Mouse (Mus musculus) heart, embryonic 15.5 days (tissue): ENCODE data around the gene Sde2. TPM values are rescaled to one million over a fixed set of nuclear protein-coding genes. Genes with fewer than 3 reads are reported as not detected.
"Not testable (repeated sequence)": the region's sequence is repeated elsewhere in the genome, so short reads cannot be mapped to it uniquely, and the experiment has no call there.

ENCODE experiments used
- ATAC-seq: fragments of 200-750 bp; cut with Nextera tagmentation; replicated peaks from 2 replicates; pipeline ENCODE4 v1.8.0; 2017; ENCODE audit warnings: low read depth, moderate TSS enrichment; ENCODE audit not compliant: insufficient number of reproducible peaks, insufficient read depth, low FRiP score
- H3K27ac ChIP-seq: fragments of 300-500 bp; sonication (generic); 2 replicates; pipeline ENCODE4 v1.5.1; 2015; ENCODE audit warnings: mild to moderate bottlenecking, inconsistent platforms
- H3K27me3 ChIP-seq: fragments of 300-500 bp; sonication (generic); 2 replicates; pipeline ENCODE4 v1.6.1; 2015; ENCODE audit warnings: inconsistent platforms
- H3K36me3 ChIP-seq: fragments of 300-500 bp; sonication (generic); 2 replicates; pipeline ENCODE4 v1.6.1; 2015; ENCODE audit warnings: mild to moderate bottlenecking, inconsistent platforms
- H3K4me1 ChIP-seq: fragments of 300-500 bp; sonication (generic); replicated peaks from 2 replicates; pipeline ENCODE4 v1.6.1; 2015; ENCODE audit warnings: inconsistent platforms
- H3K4me2 ChIP-seq: fragments of 300-500 bp; sonication (generic); 2 replicates; pipeline ENCODE4 v1.6.1; 2015; ENCODE audit warnings: inconsistent platforms, mild to moderate bottlenecking, moderate library complexity
- H3K4me3 ChIP-seq: fragments of 300-500 bp; sonication (generic); 2 replicates; pipeline ENCODE4 v1.5.1; 2015; ENCODE audit warnings: mild to moderate bottlenecking, inconsistent platforms
- H3K9ac ChIP-seq: fragments of 300-500 bp; sonication (generic); 2 replicates; pipeline ENCODE4 v1.6.1; 2015; ENCODE audit warnings: mild to moderate bottlenecking, inconsistent platforms
- H3K9me3 ChIP-seq: fragments of 300-500 bp; sonication (generic); replicated peaks from 2 replicates; pipeline ENCODE4 v1.6.1; 2016; ENCODE audit warnings: inconsistent platforms
- WGBS: fragments of 180-500 bp; shearing (Covaris S2); methylation state at CpG from one replicate; pipeline ENCODE4 v1.1.7; 2015; ENCODE audit warnings: mixed read lengths; 5-methylcytosine and 5-hydroxymethylcytosine counted together
- polyA plus RNA-seq: library from polyadenylated mRNA; unstranded; fragments of >200 nt; fragmentation: Nextera tagmentation; extraction: Ambion mirVana; gene quantifications from 2 replicates; pipeline ENCODE4 v1.2.1, GENCODE M21; 2015

The Sde2 gene
- polyA plus RNA-seq, 1 experiment from 2014 or later, result 20.8 TPM

- 44% methylated on average over 6 of the region's 6 CpGs for WGBS
Measured at GRCm38 (mm10) chr1:180889841-180890240, 38.9 kb downstream of the Sde2 start.

GRCm38 (mm10) chr1:180892808-180893207, 41.9 kb downstream of the Sde2 start, which contains the start of gene Lefty2:
Gene Lefty2, plus strand, starts transcription at chr1:180893108.
- no peak for ATAC-seq
- H3K36me3 ChIP-seq, result no peaks in the 10 kb centered on the region
- WGBS, result 43% methylated on average over 10 of the region's 10 CpGs
- no peak within 1 kb of the TSS for H3K4me2 ChIP-seq
- no peak within 1 kb of the TSS for H3K27ac ChIP-seq
- no peak within 1 kb of the TSS for H3K4me3 ChIP-seq
- peaks cover 36% of the 10 kb centered on the region for H3K27me3 ChIP-seq
- H3K4me1 ChIP-seq, result peaks cover 14% of the 10 kb centered on the region
- no peaks in the 10 kb centered on the region for H3K9me3 ChIP-seq
- H3K9ac ChIP-seq, result no peak within 1 kb of the TSS

More at GRCm38 (mm10) chr1:180889841-180890240, 38.9 kb downstream of the Sde2 start:
- Histone ChIP-seq H3K9me3 (no peaks in the 10 kb centered on the region), H3K9ac (no peak overlapping the region), H3K4me2 (no peak overlapping the region), H3K4me3 (no peak overlapping the region), H3K27ac (no peak overlapping the region), H3K4me1 (peaks cover 14% of the 10 kb centered on the region), H3K36me3 (no peaks in the 10 kb centered on the region), H3K27me3 (peaks cover 30% of the 10 kb centered on the region)
- ATAC-seq, result no peak

GRCm38 (mm10) chr1:180894088-180894987, 43.4 kb downstream of the Sde2 start:
- not testable (repeated sequence) for H3K4me1 ChIP-seq, H3K9ac ChIP-seq, ATAC-seq, H3K36me3 ChIP-seq, H3K27ac ChIP-seq, H3K9me3 ChIP-seq
- H3K27me3 ChIP-seq, result peaks cover 36% of the 10 kb centered on the region
- peak overlapping the region; percentile 53 for H3K4me2 ChIP-seq
- 6% methylated on average over 51 of the region's 51 CpGs for WGBS
- H3K4me3 ChIP-seq, result peak overlapping the region; percentile 18

GRCm38 (mm10) chr1:180901107-180901506, 50.2 kb downstream of the Sde2 start:
- Histone ChIP-seq H3K9me3 (no peaks in the 10 kb centered on the region), H3K9ac (no peak overlapping the region), H3K27me3 (no peaks in the 10 kb centered on the region), H3K4me1 (peaks cover 15% of the 10 kb centered on the region), H3K36me3 (peaks cover 2% of the 10 kb centered on the region; the same call in 1 of the 2 replicates), H3K4me3 (no peak overlapping the region), H3K4me2 (no peak overlapping the region), H3K27ac (no peak overlapping the region)
- ATAC-seq, result no peak
- WGBS, result 1% methylated on average over 4 of the region's 4 CpGs

- Histone ChIP-seq H3K9me3 (no peaks in the 10 kb centered on the region), H3K9ac (no peak overlapping the region), H3K27me3 (no peaks in the 10 kb centered on the region), H3K4me3 (no peak overlapping the region), H3K36me3 (peaks cover 19% of the 10 kb centered on the region), H3K4me1 (peaks cover 15% of the 10 kb centered on the region), H3K27ac (no peak overlapping the region), H3K4me2 (no peak overlapping the region)
- WGBS, result 30% methylated on average over 5 of the region's 5 CpGs
- no peak for ATAC-seq
Measured at GRCm38 (mm10) chr1:180902915-180903314, 52.0 kb downstream of the Sde2 start.

GRCm38 (mm10) chr1:180903666-180904038, 52.7 kb downstream of the Sde2 start:
- no peak for ATAC-seq
- no peaks in the 10 kb centered on the region for H3K9me3 ChIP-seq
- peak overlapping the region; percentile 66 for H3K27ac ChIP-seq
- peaks cover 15% of the 10 kb centered on the region for H3K4me1 ChIP-seq
- H3K27me3 ChIP-seq, result no peaks in the 10 kb centered on the region
- peak overlapping the region; percentile 44 for H3K9ac ChIP-seq
- peaks cover 24% of the 10 kb centered on the region for H3K36me3 ChIP-seq
- 36% methylated on average over 10 of the region's 10 CpGs for WGBS
- peak overlapping the region; percentile 81 for H3K4me3 ChIP-seq
- H3K4me2 ChIP-seq, result peak overlapping the region; percentile 84

- Histone ChIP-seq H3K4me3 (peak within 1 kb of the TSS; percentile 81), H3K27ac (peak within 1 kb of the TSS; percentile 74), H3K27me3 (no peaks in the 10 kb centered on the region), H3K9me3 (no peaks in the 10 kb centered on the region), H3K36me3 (peaks cover 24% of the 10 kb centered on the region), H3K4me1 (peaks cover 15% of the 10 kb centered on the region), H3K4me2 (peak within 1 kb of the TSS; percentile 84), H3K9ac (peak within 1 kb of the TSS; percentile 84)
- WGBS, result under 1% methylated on average over 52 of the region's 52 CpGs
- peak; percentile 99 for ATAC-seq
Measured at GRCm38 (mm10) chr1:180904039-180904814, 53.3 kb downstream of the Sde2 start, which contains the start of gene Pycr2. Gene Pycr2, plus strand, starts transcription at chr1:180904293.

GRCm38 (mm10) chr1:180904815-180905080, 53.8 kb downstream of the Sde2 start:
- WGBS, result 3% methylated on average over 5 of the region's 5 CpGs
- Histone ChIP-seq H3K4me2 (peak overlapping the region; percentile 84), H3K9me3 (no peaks in the 10 kb centered on the region), H3K9ac (peak overlapping the region; percentile 84), H3K4me1 (peaks cover 15% of the 10 kb centered on the region), H3K27ac (peak overlapping the region; percentile 74; the same call in 1 of the 2 replicates), H3K27me3 (no peaks in the 10 kb centered on the region), H3K36me3 (peaks cover 24% of the 10 kb centered on the region), H3K4me3 (peak overlapping the region; percentile 81)
- ATAC-seq, result no peak

GRCm38 (mm10) chr1:180905307-180905706, 54.4 kb downstream of the Sde2 start:
- Histone ChIP-seq H3K4me3 (peak overlapping the region; percentile 14; the same call in 1 of the 2 replicates), H3K9ac (no peak overlapping the region; the same call in 1 of the 2 replicates), H3K4me2 (peak overlapping the region; percentile 84), H3K9me3 (no peaks in the 10 kb centered on the region), H3K27me3 (no peaks in the 10 kb centered on the region), H3K36me3 (peaks cover 24% of the 10 kb centered on the region), H3K4me1 (peaks cover 15% of the 10 kb centered on the region), H3K27ac (no peak overlapping the region)
- WGBS, result 66% methylated on average over 6 of the region's 6 CpGs
- no peak for ATAC-seq

GRCm38 (mm10) chr1:180905876-180906275, 54.9 kb downstream of the Sde2 start:
- no peak overlapping the region for H3K27ac ChIP-seq
- H3K4me3 ChIP-seq, result no peak overlapping the region
- 93% methylated on average over 17 of the region's 17 CpGs for WGBS

GRCm38 (mm10) chr1:180906461-180907147, 55.7 kb downstream of the Sde2 start:
- Histone ChIP-seq H3K4me3 (no peak overlapping the region), H3K27ac (no peak overlapping the region), H3K9me3 (no peaks in the 10 kb centered on the region), H3K9ac (no peak overlapping the region), H3K36me3 (peaks cover 24% of the 10 kb centered on the region), H3K27me3 (no peaks in the 10 kb centered on the region), H3K4me1 (peaks cover 17% of the 10 kb centered on the region), H3K4me2 (no peak overlapping the region)
- WGBS, result 90% methylated on average over 24 of the region's 24 CpGs
- ATAC-seq, result no peak

More at GRCm38 (mm10) chr1:180905876-180906275, 54.9 kb downstream of the Sde2 start:
- H3K4me2 ChIP-seq, result peak overlapping the region; percentile 84; the same call in 1 of the 2 replicates
- peaks cover 24% of the 10 kb centered on the region for H3K36me3 ChIP-seq
- peaks cover 15% of the 10 kb centered on the region for H3K4me1 ChIP-seq
- H3K9ac ChIP-seq, result no peak overlapping the region
- ATAC-seq, result no peak
- no peaks in the 10 kb centered on the region for H3K9me3 ChIP-seq
- H3K27me3 ChIP-seq, result no peaks in the 10 kb centered on the region
